Mouse (Mus musculus) right cerebral cortex, adult 2 months (tissue): ENCODE data around the gene BC051142.

ENCODE experiments used
- DNase-seq, 2 experiments: peaks; one replicate each; pipeline ENCODE4 v3.0.0; 2021 to 2022; ENCODE audit warnings: low spot score in 2 of 2

The BC051142 gene

DNA sequence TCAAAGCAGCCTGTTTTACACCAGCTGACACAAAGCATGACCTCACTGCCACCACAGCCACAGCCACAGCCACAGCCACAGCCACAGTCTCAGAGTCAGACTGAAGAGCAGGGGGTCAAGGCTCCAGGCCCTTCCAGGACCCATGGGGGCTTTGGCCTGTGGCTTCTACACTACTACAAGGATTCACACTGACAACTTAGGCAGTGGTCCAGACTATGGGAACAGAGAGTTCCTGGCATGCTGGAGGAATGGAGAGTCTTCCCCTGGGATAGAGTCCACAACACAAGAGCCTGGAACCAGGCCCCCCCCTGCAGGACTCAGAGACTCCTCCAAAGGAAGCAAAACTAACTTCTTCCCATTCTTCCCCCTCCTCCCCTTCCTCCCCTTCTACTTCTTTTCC lies 109.0 kb downstream of the BC051142 start:
- DNase-seq, result no peak
